Mouse (Mus musculus) C2C12 (cell line): ENCODE measurements at regions not wholly inside any gene's neighbourhood (a gene's known extent, or its start where the extent isn't known, plus 50 kb on each side); places are given as distances from the start of the nearest gene placed in this dataset.

Experiments used
- H3K27me3 ChIP-seq: one replicate; pipeline ENCODE4 v1.6.1; 2011; ENCODE audit not compliant: control insufficient read depth, insufficient read depth, insufficient read length
- H3K36me3 ChIP-seq: one replicate; pipeline ENCODE4 v1.6.1; 2011; ENCODE audit not compliant: control insufficient read depth, insufficient read depth
- H3K4me3 ChIP-seq: one replicate; pipeline ENCODE4 v1.5.1; 2011; ENCODE audit warnings: mild to moderate bottlenecking, control low read depth; ENCODE audit not compliant: poor library complexity, insufficient read depth, severe bottlenecking
- H3K79me2 ChIP-seq: one replicate; pipeline ENCODE4 v1.6.1; 2011; ENCODE audit not compliant: control insufficient read depth, insufficient read depth
- H3K79me3 ChIP-seq: one replicate; pipeline ENCODE4 v1.6.1; 2011; ENCODE audit warnings: low read depth, control low read depth
- H3ac ChIP-seq: one replicate; pipeline ENCODE3; 2011; ENCODE audit warnings: low read depth; ENCODE audit not compliant: control insufficient read depth, insufficient read length
- CEBPB ChIP-seq: IDR thresholded peaks from one replicate; pipeline ENCODE4 v1.6.1; 2011; ENCODE audit warnings: low read depth, mild to moderate bottlenecking, control low read depth, moderate library complexity
- CTCF ChIP-seq: IDR thresholded peaks from one replicate; pipeline ENCODE4 v1.5.1; 2011; ENCODE audit not compliant: control insufficient read depth, insufficient read depth, insufficient read length
- FOSL1 ChIP-seq: IDR thresholded peaks from one replicate; pipeline ENCODE4 v1.8.0; 2011; ENCODE audit warnings: mild to moderate bottlenecking, low read length; ENCODE audit not compliant: poor library complexity, insufficient read depth, severe bottlenecking
- MAX ChIP-seq: IDR thresholded peaks from one replicate; pipeline ENCODE4 v1.6.1; 2011; ENCODE audit warnings: mild to moderate bottlenecking, control low read depth
- MYOD1 ChIP-seq: IDR thresholded peaks from one replicate; pipeline ENCODE4 v1.6.1; 2011; ENCODE audit warnings: low read depth; ENCODE audit not compliant: control insufficient read depth, insufficient read length
- MYOG ChIP-seq: IDR thresholded peaks from one replicate; pipeline ENCODE4 v1.6.1; 2011; ENCODE audit not compliant: control insufficient read depth, insufficient read length; ENCODE audit errors: extremely low read depth
- USF1 ChIP-seq: IDR thresholded peaks from one replicate; pipeline ENCODE4 v1.6.1; 2011; ENCODE audit warnings: low read depth, mild to moderate bottlenecking, control low read depth, moderate library complexity

DNA sequence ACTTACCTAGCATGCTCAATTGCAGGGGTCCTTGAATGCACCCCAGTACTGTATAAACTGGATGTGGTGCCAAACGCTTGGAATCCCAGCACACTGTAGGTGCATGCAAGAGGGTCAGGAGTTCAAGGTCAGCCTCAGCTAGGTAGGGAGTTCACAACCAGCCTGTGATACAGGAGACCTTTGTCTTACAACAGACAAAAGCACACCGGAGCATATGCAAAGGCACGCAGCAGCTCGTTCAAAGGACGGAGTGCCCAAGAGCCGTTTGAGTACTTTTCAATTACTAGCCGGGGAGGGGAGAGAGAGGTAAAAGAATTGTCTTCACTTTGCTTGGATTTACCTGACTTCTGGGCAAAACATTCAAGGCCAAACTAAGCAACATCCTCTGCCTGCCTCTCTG lies 188.4 kb downstream of the Shq1 start:
- no peaks in the 10 kb centered on the region for H3K36me3 ChIP-seq
- no peak overlapping the region for H3K4me3 ChIP-seq
- no peaks in the 10 kb centered on the region for H3K27me3 ChIP-seq
- no peaks in the 10 kb centered on the region for H3K79me2 ChIP-seq
- H3K79me3 ChIP-seq, result no peaks in the 10 kb centered on the region
- H3ac ChIP-seq, result no peak overlapping the region
- TF ChIP-seq MAX (no peak), FOSL1 (no peak), MYOD1 (no peak), CEBPB (no peak), CTCF (no peak), USF1 (no peak), MYOG (no peak)

- no peaks in the 10 kb centered on the region for H3K36me3 ChIP-seq
- H3ac ChIP-seq, result no peak overlapping the region
- H3K79me3 ChIP-seq, result no peaks in the 10 kb centered on the region
- no peaks in the 10 kb centered on the region for H3K79me2 ChIP-seq
- TF ChIP-seq CTCF, result no peak
- TF ChIP-seq MYOD1, result no peak
- TF ChIP-seq FOSL1, result no peak
- no peak for TF ChIP-seq USF1
- no peak for TF ChIP-seq CEBPB
- no peak for TF ChIP-seq MAX
- TF ChIP-seq MYOG, result no peak
- H3K27me3 ChIP-seq, result no peaks in the 10 kb centered on the region
- H3K4me3 ChIP-seq, result no peak overlapping the region
Measured at GRCm38 (mm10) chr6:100480525-100480924, 190.4 kb downstream of the Shq1 start.

GRCm38 (mm10) chr6:100479881-100480280 lies 191.1 kb downstream of the Shq1 start:
- no peaks in the 10 kb centered on the region for H3K36me3 ChIP-seq
- H3ac ChIP-seq, result no peak overlapping the region
- H3K79me2 ChIP-seq, result no peaks in the 10 kb centered on the region
- no peaks in the 10 kb centered on the region for H3K79me3 ChIP-seq
- no peak overlapping the region for H3K4me3 ChIP-seq
- TF ChIP-seq MYOG (no peak), MAX (no peak), MYOD1 (no peak), USF1 (no peak), CTCF (no peak), FOSL1 (no peak), CEBPB (no peak)
- no peaks in the 10 kb centered on the region for H3K27me3 ChIP-seq

- Histone ChIP-seq H3K79me3 (no peaks in the 10 kb centered on the region), H3K36me3 (no peaks in the 10 kb centered on the region), H3K27me3 (no peaks in the 10 kb centered on the region), H3K79me2 (no peaks in the 10 kb centered on the region), H3ac (no peak overlapping the region), H3K4me3 (no peak overlapping the region)
- TF ChIP-seq CTCF, result no peak
- TF ChIP-seq MYOG, result no peak
- TF ChIP-seq MAX, result no peak
- no peak for TF ChIP-seq USF1
Measured at GRCm38 (mm10) chr6:100479455-100479854, 191.5 kb downstream of the Shq1 start.

DNA sequence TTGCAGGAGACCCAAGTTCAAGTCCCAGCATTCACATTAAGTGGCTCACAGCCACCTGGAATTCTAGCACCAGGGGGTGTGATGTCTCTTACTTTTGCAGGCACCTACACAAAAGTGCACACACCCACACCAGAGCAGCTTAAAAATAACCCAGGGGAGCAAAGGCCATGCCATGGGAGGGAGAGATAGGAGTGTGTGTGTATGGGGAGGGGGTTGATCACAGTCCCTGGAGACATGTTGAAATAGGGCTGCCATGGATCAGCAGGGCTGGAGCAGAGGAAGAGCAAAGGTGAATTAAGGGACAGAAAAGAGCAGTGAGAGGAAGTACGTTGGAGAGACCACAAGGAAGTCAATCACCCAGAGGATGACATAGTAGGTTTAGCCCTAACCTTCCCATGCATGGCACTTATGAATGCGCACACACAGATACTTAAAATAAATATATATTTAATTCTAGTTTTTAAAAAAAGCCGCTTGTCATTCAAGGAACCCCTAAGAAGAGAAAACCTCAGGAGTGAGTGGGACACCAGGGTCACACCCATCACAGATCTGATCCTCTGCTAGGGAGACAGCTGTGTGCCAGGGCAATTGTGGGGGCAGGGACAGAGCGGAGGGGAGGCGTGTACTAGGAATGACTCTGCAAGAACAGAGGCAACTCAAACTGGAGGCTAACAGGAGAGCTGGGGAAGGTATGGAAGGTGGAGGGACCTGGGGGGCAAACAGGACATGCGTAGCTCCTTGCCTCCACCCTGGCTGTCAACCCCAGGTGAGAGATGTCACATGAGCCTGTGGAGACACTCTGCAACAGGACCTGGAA lies 189.5 kb upstream of the Rybp start:
- Histone ChIP-seq H3K36me3 (no peaks in the 10 kb centered on the region), H3ac (no peak overlapping the region), H3K79me3 (no peaks in the 10 kb centered on the region), H3K4me3 (no peak overlapping the region), H3K27me3 (no peaks in the 10 kb centered on the region), H3K79me2 (no peaks in the 10 kb centered on the region)
- no peak for TF ChIP-seq USF1
- TF ChIP-seq MAX, result no peak
- no peak for TF ChIP-seq MYOD1
- TF ChIP-seq CEBPB, result no peak
- TF ChIP-seq CTCF, result no peak
- no peak for TF ChIP-seq MYOG
